Mouse (Mus musculus): ENCODE data around the gene 2510009E07Rik. TPM values are rescaled to one million over a fixed set of nuclear protein-coding genes. Genes with fewer than 3 reads are reported as not detected.

The 2510009E07Rik gene
- total and polyA plus RNA-seq, 2 experiments: 3.7 to 6.9 TPM

GRCm38 (mm10) chr16:21608176-21608865 lies 86.1 kb downstream of the 2510009E07Rik start:
- H3K36me3 ChIP-seq (ENCODE audit: control insufficient read depth, insufficient read depth, low read length): no peaks in the 10 kb centered on the region
- H3K9ac ChIP-seq (ENCODE audit: low read depth, low read length): no peak overlapping the region
- H3K4me3 ChIP-seq (ENCODE audit: insufficient read depth, low read depth, low read length): no peak overlapping the region
- no peaks in the 10 kb centered on the region for H3K79me2 ChIP-seq (ENCODE audit: control insufficient read depth, insufficient read depth, low read length)
- no peaks in the 10 kb centered on the region for H3K4me1 ChIP-seq (ENCODE audit: control insufficient read depth, insufficient read depth, low read length)
- no peaks in the 10 kb centered on the region for H3K27me3 ChIP-seq (ENCODE audit: control insufficient read depth, insufficient read depth, low read length)
- DNase-seq (ENCODE audit: extremely low read depth, low read depth, low spot score): no peak
- no peak for TF ChIP-seq CTCF (IDR thresholded peaks at IDR 0.05; ENCODE audit: low read depth, low read length)
- TF ChIP-seq POLR2A (IDR thresholded peaks at IDR 0.05; ENCODE audit: extremely low read depth, insufficient read depth, low read length): no peak
- 87% methylated on average over 10 of the region's 10 CpGs for WGBS
- H3K27ac ChIP-seq (replicated peaks; ENCODE audit: insufficient read depth, low read depth, low read length): no peak overlapping the region

- TF ChIP-seq POLR2A (IDR thresholded peaks at IDR 0.05; ENCODE audit: extremely low read depth, insufficient read depth, low read length) (no peak), CTCF (IDR thresholded peaks at IDR 0.05; ENCODE audit: low read depth, low read length) (no peak)
- no peaks in the 10 kb centered on the region for H3K27me3 ChIP-seq (ENCODE audit: control insufficient read depth, insufficient read depth, low read length)
- 74% methylated on average over 5 of the region's 5 CpGs for WGBS
Measured at GRCm38 (mm10) chr16:21607651-21608040, 86.8 kb downstream of the 2510009E07Rik start.

GRCm38 (mm10) chr16:21607021-21607650 lies 87.3 kb downstream of the 2510009E07Rik start:
- Histone ChIP-seq H3K9ac (ENCODE audit: low read depth, low read length) (no peak overlapping the region), H3K79me2 (ENCODE audit: control insufficient read depth, insufficient read depth, low read length) (no peaks in the 10 kb centered on the region), H3K4me1 (ENCODE audit: control insufficient read depth, insufficient read depth, low read length) (no peaks in the 10 kb centered on the region), H3K27me3 (ENCODE audit: control insufficient read depth, insufficient read depth, low read length) (no peaks in the 10 kb centered on the region), H3K27ac (replicated peaks; ENCODE audit: insufficient read depth, low read depth, low read length) (no peak overlapping the region), H3K4me3 (ENCODE audit: insufficient read depth, low read depth, low read length) (no peak overlapping the region), H3K36me3 (ENCODE audit: control insufficient read depth, insufficient read depth, low read length) (no peaks in the 10 kb centered on the region)
- DNase-seq (ENCODE audit: extremely low read depth, low read depth, low spot score): no peak
- TF ChIP-seq POLR2A (IDR thresholded peaks at IDR 0.05; ENCODE audit: extremely low read depth, insufficient read depth, low read length) (no peak), CTCF (IDR thresholded peaks at IDR 0.05; ENCODE audit: low read depth, low read length) (no peak)
- 75% methylated on average over 8 of the region's 8 CpGs for WGBS

More at GRCm38 (mm10) chr16:21607651-21608040, 86.8 kb downstream of the 2510009E07Rik start:
- DNase-seq (ENCODE audit: extremely low read depth, low read depth, low spot score): no peak
- Histone ChIP-seq H3K36me3 (ENCODE audit: control insufficient read depth, insufficient read depth, low read length) (no peaks in the 10 kb centered on the region), H3K79me2 (ENCODE audit: control insufficient read depth, insufficient read depth, low read length) (no peaks in the 10 kb centered on the region), H3K27ac (replicated peaks; ENCODE audit: insufficient read depth, low read depth, low read length) (no peak overlapping the region), H3K4me3 (ENCODE audit: insufficient read depth, low read depth, low read length) (no peak overlapping the region), H3K9ac (ENCODE audit: low read depth, low read length) (no peak overlapping the region), H3K4me1 (ENCODE audit: control insufficient read depth, insufficient read depth, low read length) (no peaks in the 10 kb centered on the region)

GRCm38 (mm10) chr16:21606249-21607020 lies 88.0 kb downstream of the 2510009E07Rik start:
- 95% methylated on average over 6 of the region's 6 CpGs for WGBS
- no peak for DNase-seq (ENCODE audit: extremely low read depth, low read depth, low spot score)
- TF ChIP-seq CTCF (IDR thresholded peaks at IDR 0.05; ENCODE audit: low read depth, low read length): no peak
- TF ChIP-seq POLR2A (IDR thresholded peaks at IDR 0.05; ENCODE audit: extremely low read depth, insufficient read depth, low read length): no peak

GRCm38 (mm10) chr16:21604354-21604753 lies 90.1 kb downstream of the 2510009E07Rik start:
- H3K27ac ChIP-seq (replicated peaks; ENCODE audit: insufficient read depth, low read depth, low read length): no peak overlapping the region
- H3K27me3 ChIP-seq (ENCODE audit: control insufficient read depth, insufficient read depth, low read length): no peaks in the 10 kb centered on the region
- H3K9ac ChIP-seq (ENCODE audit: low read depth, low read length): no peak overlapping the region
- H3K4me3 ChIP-seq (ENCODE audit: insufficient read depth, low read depth, low read length): no peak overlapping the region
- H3K79me2 ChIP-seq (ENCODE audit: control insufficient read depth, insufficient read depth, low read length): no peaks in the 10 kb centered on the region
- H3K36me3 ChIP-seq (ENCODE audit: control insufficient read depth, insufficient read depth, low read length): no peaks in the 10 kb centered on the region
- WGBS: 89% methylated on average over 6 of the region's 6 CpGs
- TF ChIP-seq CTCF (IDR thresholded peaks at IDR 0.05; ENCODE audit: low read depth, low read length) (no peak), POLR2A (IDR thresholded peaks at IDR 0.05; ENCODE audit: extremely low read depth, insufficient read depth, low read length) (no peak)
- DNase-seq (ENCODE audit: extremely low read depth, low read depth, low spot score): no peak
- H3K4me1 ChIP-seq (ENCODE audit: control insufficient read depth, insufficient read depth, low read length): no peaks in the 10 kb centered on the region

More at GRCm38 (mm10) chr16:21606249-21607020, 88.0 kb downstream of the 2510009E07Rik start:
- Histone ChIP-seq H3K4me1 (ENCODE audit: control insufficient read depth, insufficient read depth, low read length) (no peaks in the 10 kb centered on the region), H3K27ac (replicated peaks; ENCODE audit: insufficient read depth, low read depth, low read length) (no peak overlapping the region), H3K36me3 (ENCODE audit: control insufficient read depth, insufficient read depth, low read length) (no peaks in the 10 kb centered on the region), H3K4me3 (ENCODE audit: insufficient read depth, low read depth, low read length) (no peak overlapping the region), H3K27me3 (ENCODE audit: control insufficient read depth, insufficient read depth, low read length) (no peaks in the 10 kb centered on the region), H3K9ac (ENCODE audit: low read depth, low read length) (no peak overlapping the region), H3K79me2 (ENCODE audit: control insufficient read depth, insufficient read depth, low read length) (no peaks in the 10 kb centered on the region)

Other genes with a start within 250 kb of the 2510009E07Rik start
- 263 and 266 TPM in 2 replicates for gene Ehhadh, start 93.1 kb upstream of the 2510009E07Rik start, total RNA-seq (2014; rRNA removed)
- gene Ehhadh, start 93.1 kb upstream of the 2510009E07Rik start, polyA plus RNA-seq (2012; rRNA removed): 168 and 174 TPM in 2 replicates
- gene Map3k13, start 99.7 kb upstream of the 2510009E07Rik start, total RNA-seq (2014; rRNA removed): 7.0 and 8.8 TPM in 2 replicates
- 3.8 and 5.3 TPM in 2 replicates for gene Map3k13, start 99.7 kb upstream of the 2510009E07Rik start, polyA plus RNA-seq (2012; rRNA removed)